Mouse (Mus musculus) heart, embryonic 10.5 days (tissue): Measurements from ENCODE around the gene Phlpp2. TPM values are rescaled to one million over a fixed set of nuclear protein-coding genes. Genes with fewer than 3 reads are reported as not detected.

Experiments used
- DNase-seq: peaks from one replicate; pipeline ENCODE4 v3.0.0-alpha.2; 2017; ENCODE audit warnings: low spot score
- H3K27ac ChIP-seq: fragments of 300-500 bp; sonication (generic); 2 replicates; pipeline ENCODE4 v1.5.1; 2016; ENCODE audit warnings: mild to moderate bottlenecking
- H3K27me3 ChIP-seq: fragments of 300-500 bp; sonication (generic); 2 replicates; pipeline ENCODE4 v1.6.1; 2016; ENCODE audit warnings: mild to moderate bottlenecking; ENCODE audit not compliant: poor library complexity, insufficient read depth, severe bottlenecking
- H3K36me3 ChIP-seq: fragments of 300-500 bp; sonication (generic); 2 replicates; pipeline ENCODE4 v1.6.1; 2016; ENCODE audit warnings: mild to moderate bottlenecking, moderate library complexity
- H3K4me1 ChIP-seq: fragments of 300-500 bp; sonication (generic); 2 replicates; pipeline ENCODE4 v1.6.1; 2016; ENCODE audit warnings: mild to moderate bottlenecking
- H3K4me3 ChIP-seq: fragments of 300-500 bp; sonication (generic); 2 replicates; pipeline ENCODE4 v1.5.1; 2016; ENCODE audit warnings: mild to moderate bottlenecking, moderate library complexity
- H3K9me3 ChIP-seq: fragments of 300-500 bp; sonication (generic); 2 replicates; pipeline ENCODE4 v1.6.1; 2016; ENCODE audit warnings: mild to moderate bottlenecking, moderate library complexity
- whole genome bisulfite sequencing: fragments of 180-500 bp; shearing (Covaris S2); methylation state at CpG from one replicate; pipeline ENCODE4 v1.1.7; 2016; 5-methylcytosine and 5-hydroxymethylcytosine counted together
- polyA plus RNA-seq: library from polyadenylated mRNA; unstranded; fragments of >200 nt; fragmentation: Nextera tagmentation; extraction: Ambion mirVana; gene quantifications from 2 replicates; pipeline ENCODE4 v1.2.1, GENCODE M21; 2016

Gene Phlpp2
- polyA plus RNA-seq: 1.6 and 2.2 TPM in 2 replicates

DNA sequence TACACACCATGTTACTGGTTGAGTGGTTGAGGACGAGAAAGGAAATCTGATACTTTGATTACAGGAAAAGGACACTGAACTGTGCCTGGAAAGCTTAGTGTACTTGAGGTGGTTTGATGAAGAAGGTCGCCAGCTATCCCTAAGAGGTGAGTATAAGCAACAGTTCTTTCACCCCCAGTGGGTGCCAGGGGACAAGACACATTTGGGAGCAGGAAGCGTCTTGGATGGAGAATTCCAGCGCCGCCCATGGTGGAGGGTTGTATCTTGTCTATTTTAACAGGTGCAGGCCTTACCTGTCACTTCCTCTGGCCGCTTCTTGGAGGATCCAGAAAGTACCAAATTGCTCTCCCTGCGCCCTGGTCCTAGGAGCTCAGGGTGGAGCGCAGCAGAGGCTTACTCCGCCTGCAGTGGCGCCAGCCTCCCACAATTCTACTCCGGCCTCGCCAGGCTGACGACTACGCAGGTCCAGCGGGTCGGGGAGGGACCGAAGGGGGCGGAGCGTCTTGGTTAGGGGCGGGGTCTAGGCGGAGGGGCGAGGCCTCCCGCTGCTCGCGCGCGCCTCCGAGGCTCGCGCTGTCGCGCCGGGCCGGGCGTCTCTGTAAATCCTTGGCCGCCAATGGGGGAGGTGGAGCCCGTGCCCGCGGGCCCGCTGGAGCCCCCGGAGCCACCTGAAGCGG, at the start of gene Phlpp2:
Phlpp2 (plus strand) TSS at position 540 of the 677 bp plus-strand sequence.
- Histone ChIP-seq H3K4me3 (peak within 1 kb of the TSS; percentile 98), H3K4me1 (peaks cover 9% of the 10 kb centered on the region), H3K36me3 (0 out of 2 replicates have a peak, but pooled peaks cover 5% of the 10 kb centered on the region), H3K9me3 (no peaks in the 10 kb centered on the region), H3K27ac (peak within 1 kb of the TSS; percentile 96), H3K27me3 (no peaks in the 10 kb centered on the region)
- DNase-seq: peak; percentile 97
- under 1% methylated on average over 40 of the region's 42 CpGs for WGBS

GRCm38 (mm10) chr8:109823561-109823960, 44.8 kb upstream of the Phlpp2 start:
- DNase-seq: no peak
- WGBS: 88% methylated on average over 2 of the region's 2 CpGs
- Histone ChIP-seq H3K4me3 (no peak overlapping the region), H3K27me3 (no peaks in the 10 kb centered on the region), H3K9me3 (no peaks in the 10 kb centered on the region), H3K36me3 (peaks cover 16% of the 10 kb centered on the region), H3K4me1 (no peaks in the 10 kb centered on the region), H3K27ac (no peak overlapping the region)

DNA sequence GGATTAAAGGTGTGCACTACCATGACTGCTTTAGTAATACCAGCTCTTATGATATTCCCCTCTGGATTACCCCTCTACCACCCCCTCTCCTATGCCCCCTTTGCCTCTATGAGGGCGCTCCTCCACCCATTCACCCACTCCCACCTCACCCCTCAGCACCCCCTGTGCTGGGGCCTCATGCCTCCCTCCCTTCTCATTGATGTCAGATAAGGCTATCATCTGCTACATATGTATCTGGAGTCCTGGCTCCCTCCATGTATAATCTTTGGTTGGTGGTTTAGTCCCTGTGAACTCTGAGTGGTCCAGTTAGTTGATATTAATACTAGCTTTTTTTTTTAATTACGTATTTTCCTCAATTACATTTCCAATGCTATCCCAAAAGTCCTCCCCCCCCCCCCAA, 28.5 kb upstream of the Phlpp2 start:
- Histone ChIP-seq H3K4me1 (no peaks in the 10 kb centered on the region), H3K4me3 (no peak overlapping the region), H3K36me3 (peaks cover 54% of the 10 kb centered on the region), H3K27me3 (no peaks in the 10 kb centered on the region), H3K27ac (no peak overlapping the region), H3K9me3 (no peaks in the 10 kb centered on the region)
- no peak for DNase-seq
- 100% methylated on average over 2 of the region's 2 CpGs for WGBS

DNA sequence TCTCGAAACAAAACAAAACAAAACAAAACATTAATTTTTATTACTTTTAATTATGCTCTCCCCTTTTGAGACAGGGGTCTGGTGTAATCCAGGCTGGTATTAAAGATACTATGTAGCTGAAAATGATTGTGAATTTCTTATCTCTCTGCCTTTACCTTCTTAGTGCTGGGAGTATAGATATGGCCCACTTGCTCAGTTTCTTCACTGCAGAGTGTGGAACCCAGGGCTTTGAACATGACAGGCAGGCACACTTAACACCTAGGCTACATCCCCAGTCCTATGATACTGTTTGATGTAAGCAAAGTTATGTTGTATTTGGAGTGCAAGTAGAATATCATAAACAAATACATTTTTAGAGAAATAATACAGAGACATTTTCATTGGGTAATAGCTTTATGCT, 25.9 kb upstream of the Phlpp2 start:
- no peak overlapping the region for H3K27ac ChIP-seq
- H3K9me3 ChIP-seq: no peaks in the 10 kb centered on the region
- H3K4me1 ChIP-seq: no peaks in the 10 kb centered on the region
- DNase-seq: no peak
- H3K4me3 ChIP-seq: no peak overlapping the region
- no peaks in the 10 kb centered on the region for H3K27me3 ChIP-seq
- peaks cover 58% of the 10 kb centered on the region for H3K36me3 ChIP-seq
- 91% methylated on average over 1 of the region's 1 CpGs for WGBS

- 60% methylated on average over 2 of the region's 2 CpGs for WGBS
- Histone ChIP-seq H3K36me3 (peaks cover 83% of the 10 kb centered on the region), H3K4me1 (no peaks in the 10 kb centered on the region), H3K27ac (no peak overlapping the region), H3K27me3 (no peaks in the 10 kb centered on the region), H3K9me3 (no peaks in the 10 kb centered on the region), H3K4me3 (no peak overlapping the region)
- no peak for DNase-seq
Observed at GRCm38 (mm10) chr8:109847866-109848265, 20.5 kb upstream of the Phlpp2 start.

- Histone ChIP-seq H3K4me1 (no peaks in the 10 kb centered on the region), H3K4me3 (no peak overlapping the region), H3K27ac (no peak overlapping the region), H3K27me3 (no peaks in the 10 kb centered on the region), H3K9me3 (no peaks in the 10 kb centered on the region), H3K36me3 (peaks cover 76% of the 10 kb centered on the region)
- WGBS: 89% methylated on average over 3 of the region's 3 CpGs
- no peak for DNase-seq
Observed at GRCm38 (mm10) chr8:109848981-109849380, 19.4 kb upstream of the Phlpp2 start.

DNA sequence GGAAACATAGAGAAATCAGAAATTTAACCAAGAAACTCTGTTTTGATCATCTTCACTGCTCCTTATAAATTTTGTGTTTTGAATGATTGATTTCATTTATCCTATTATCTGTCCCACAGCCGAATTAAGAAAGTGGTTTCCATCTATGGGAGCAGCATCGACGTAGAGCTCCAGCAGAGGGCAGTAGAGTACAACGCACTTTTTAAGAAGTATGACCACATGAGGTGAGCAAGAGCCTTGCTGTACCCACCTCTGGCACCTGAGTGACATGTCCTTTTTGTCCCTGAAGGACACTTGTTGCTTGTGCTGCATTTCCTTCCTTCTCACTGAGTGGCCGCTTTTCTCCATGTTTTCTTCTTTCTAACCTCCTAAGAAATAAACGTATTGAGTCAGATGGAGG, 14.9 kb upstream of the Phlpp2 start:
- peak; percentile 80 for DNase-seq
- H3K27me3 ChIP-seq: no peaks in the 10 kb centered on the region
- 46% methylated on average over 6 of the region's 6 CpGs for WGBS
- no peaks in the 10 kb centered on the region for H3K4me1 ChIP-seq
- H3K4me3 ChIP-seq: no peak overlapping the region
- H3K36me3 ChIP-seq: peaks cover 68% of the 10 kb centered on the region
- no peak overlapping the region for H3K27ac ChIP-seq
- no peaks in the 10 kb centered on the region for H3K9me3 ChIP-seq

- WGBS: 92% methylated on average over 4 of the region's 4 CpGs
- Histone ChIP-seq H3K27ac (no peak overlapping the region), H3K4me1 (no peaks in the 10 kb centered on the region), H3K36me3 (peaks cover 68% of the 10 kb centered on the region), H3K27me3 (no peaks in the 10 kb centered on the region), H3K4me3 (no peak overlapping the region), H3K9me3 (no peaks in the 10 kb centered on the region)
- no peak for DNase-seq
Observed at GRCm38 (mm10) chr8:109854522-109854921, 13.8 kb upstream of the Phlpp2 start.

DNA sequence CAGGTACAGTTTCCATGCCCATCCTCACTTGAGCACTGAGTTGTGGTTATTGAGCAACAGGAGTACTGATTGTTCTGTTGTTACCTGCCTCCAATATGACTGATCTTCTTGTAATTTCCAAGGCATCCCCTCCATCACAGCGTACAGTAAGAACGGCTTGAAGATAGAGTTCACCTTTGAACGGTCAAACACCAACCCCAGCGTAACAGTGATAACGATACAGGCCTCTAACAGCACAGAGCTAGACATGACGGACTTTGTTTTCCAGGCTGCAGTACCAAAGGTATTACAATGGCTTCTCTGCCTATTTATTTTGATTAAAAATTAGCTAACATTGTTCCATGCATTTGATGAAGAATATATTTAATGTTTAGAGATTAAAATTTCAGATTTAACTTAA, 12.9 kb upstream of the Phlpp2 start:
- Histone ChIP-seq H3K27ac (no peak overlapping the region), H3K4me3 (no peak overlapping the region), H3K4me1 (no peaks in the 10 kb centered on the region), H3K9me3 (no peaks in the 10 kb centered on the region), H3K36me3 (peaks cover 68% of the 10 kb centered on the region), H3K27me3 (no peaks in the 10 kb centered on the region)
- 97% methylated on average over 6 of the region's 6 CpGs for WGBS
- no peak for DNase-seq

GRCm38 (mm10) chr8:109863398-109863797, 4.9 kb upstream of the Phlpp2 start:
- H3K36me3 ChIP-seq: peaks cover 48% of the 10 kb centered on the region
- WGBS: 71% methylated on average over 2 of the region's 2 CpGs
- DNase-seq: no peak
- H3K27ac ChIP-seq: no peak overlapping the region
- H3K27me3 ChIP-seq: no peaks in the 10 kb centered on the region
- no peaks in the 10 kb centered on the region for H3K9me3 ChIP-seq
- peaks cover 5% of the 10 kb centered on the region; the same call in 1 of the 2 replicates for H3K4me1 ChIP-seq
- no peak overlapping the region for H3K4me3 ChIP-seq

- no peaks in the 10 kb centered on the region for H3K9me3 ChIP-seq
- peaks cover 35% of the 10 kb centered on the region for H3K36me3 ChIP-seq
- peaks cover 9% of the 10 kb centered on the region for H3K4me1 ChIP-seq
- H3K27ac ChIP-seq: 0 out of 2 replicates have a peak overlapping the region, but pooled peaks have one; percentile 3
- DNase-seq: no peak
- WGBS: 78% methylated on average over 2 of the region's 2 CpGs
- H3K27me3 ChIP-seq: no peaks in the 10 kb centered on the region
- H3K4me3 ChIP-seq: no peak overlapping the region
Observed at GRCm38 (mm10) chr8:109864798-109865197, 3.5 kb upstream of the Phlpp2 start.

GRCm38 (mm10) chr8:109865536-109865935, 2.8 kb upstream of the Phlpp2 start:
- H3K9me3 ChIP-seq: no peaks in the 10 kb centered on the region
- no peak overlapping the region for H3K4me3 ChIP-seq
- WGBS: 86% methylated on average over 4 of the region's 4 CpGs
- peaks cover 9% of the 10 kb centered on the region for H3K4me1 ChIP-seq
- no peaks in the 10 kb centered on the region for H3K27me3 ChIP-seq
- no peak overlapping the region for H3K27ac ChIP-seq
- H3K36me3 ChIP-seq: peaks cover 28% of the 10 kb centered on the region
- DNase-seq: no peak

DNA sequence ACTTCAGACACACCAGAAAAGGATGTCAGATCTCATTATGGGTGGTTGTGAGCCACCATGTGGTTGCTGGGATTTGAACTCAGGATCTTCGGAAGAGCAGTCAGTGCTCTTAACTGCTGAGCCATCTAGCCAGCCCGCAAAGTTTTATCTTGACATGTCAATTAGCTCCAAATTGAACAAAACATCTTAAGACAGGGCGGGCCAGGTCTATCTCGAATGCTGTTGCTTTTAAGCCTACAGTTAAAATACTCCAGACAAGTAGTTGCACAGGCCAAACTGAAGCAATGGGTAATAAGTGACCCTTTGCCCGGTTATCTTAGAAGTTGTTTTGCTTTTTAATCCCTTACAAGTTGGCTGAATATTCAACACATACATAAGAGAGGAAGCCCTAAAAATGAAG, 1.7 kb upstream of the Phlpp2 start:
- H3K27ac ChIP-seq: no peak overlapping the region
- no peak for DNase-seq
- no peaks in the 10 kb centered on the region for H3K9me3 ChIP-seq
- peaks cover 18% of the 10 kb centered on the region for H3K36me3 ChIP-seq
- H3K4me3 ChIP-seq: no peak overlapping the region
- no peaks in the 10 kb centered on the region for H3K27me3 ChIP-seq
- H3K4me1 ChIP-seq: peaks cover 9% of the 10 kb centered on the region
- WGBS: 86% methylated on average over 5 of the region's 5 CpGs
